9 mouse cellular contexts compared by ENCODE assay signal in the genomic region with DNA sequence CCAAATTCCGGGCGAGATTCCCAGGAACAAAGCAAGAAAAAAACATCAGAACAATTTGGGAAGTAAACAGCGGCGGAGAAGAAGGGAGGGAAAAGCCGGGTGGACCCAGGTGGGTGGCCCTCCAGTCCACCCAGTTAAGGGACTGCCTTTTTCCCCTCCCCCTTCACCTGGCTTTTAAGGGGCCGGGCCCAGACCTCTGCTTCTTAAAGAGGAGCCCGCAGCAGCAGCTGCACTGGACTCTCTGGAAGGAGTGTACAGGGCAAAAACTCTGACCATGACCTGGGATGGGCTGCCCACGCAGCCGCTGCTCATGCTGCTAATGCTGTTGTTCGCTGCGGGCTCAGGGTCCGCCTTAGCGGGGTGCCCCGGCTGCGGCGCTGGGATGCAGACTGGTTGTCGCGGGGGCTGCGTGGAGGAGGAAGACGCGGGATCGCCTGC. TPM values are rescaled to one million over a fixed set of nuclear protein-coding genes. Genes with fewer than 3 reads are reported as not detected.
DNase-seq lines count a peak whose midpoint lies in the region; ATAC-seq lines count a peak whose summit lies in the region.
"Had no signal": no experiment of that assay in that cellular context is flagged by ENCODE, and none has a peak within 500 bp of the region (broad histone marks: within the 10 kb centered on the region; RNA-seq: fewer than 3 reads in every experiment).

A gene (plus strand): TSS at position 89 of the 438 bp plus-strand sequence.

- H3K9ac ChIP-seq in kidney, embryonic 16.5 days (replicated peaks; ENCODE audit: low read length) = peak within 1 kb of the TSS; percentile 60
- H3K9ac ChIP-seq in heart, embryonic 13.5 days = peak within 1 kb of the TSS; percentile 69
- peak within 1 kb of the TSS; percentile 59 for H3K9ac ChIP-seq in limb, embryonic 13.5 days

- H3K27ac ChIP-seq in kidney, embryonic 16.5 days (ENCODE audit: low read length) = peak within 1 kb of the TSS; percentile 17
- H3K27ac ChIP-seq in brown adipose tissue, adult 24 weeks (replicated peaks; ENCODE audit: low read depth, low read length) = no peak within 1 kb of the TSS
- no peak within 1 kb of the TSS for H3K27ac ChIP-seq in heart, embryonic 13.5 days (replicated peaks)
- H3K27ac ChIP-seq in limb, embryonic 13.5 days = no peak within 1 kb of the TSS

- WGBS in kidney, embryonic 16.5 days = 5% methylated on average over 22 of the region's 22 CpGs
- 10% methylated on average over 22 of the region's 22 CpGs for WGBS in heart, embryonic 13.5 days
- WGBS in limb, embryonic 13.5 days = 3% methylated on average over 22 of the region's 22 CpGs

- ATAC-seq in kidney, embryonic 16.5 days (ENCODE audit: low FRiP score, low TSS enrichment) = peak; percentile 64
- ATAC-seq in heart, embryonic 13.5 days (ENCODE audit: extremely low read depth, insufficient number of reproducible peaks, low FRiP score, low TSS enrichment) = no peak
- ATAC-seq in limb, embryonic 13.5 days (ENCODE audit: low FRiP score, low read depth) = no peak

- H3K27me3 ChIP-seq in kidney, embryonic 16.5 days (ENCODE audit: insufficient read depth, low read length) = peaks cover 24% of the 10 kb centered on the region
- H3K27me3 ChIP-seq in heart, embryonic 13.5 days (replicated peaks) = peaks cover 43% of the 10 kb centered on the region
- peaks cover 28% of the 10 kb centered on the region for H3K27me3 ChIP-seq in limb, embryonic 13.5 days

- no peak for DNase-seq in kidney, postnatal 36 days
- DNase-seq in neural tube, embryonic 10.5 days (ENCODE audit: extremely low spot score, low spot score) = peak; percentile 28
- no peak for DNase-seq in embryo, embryonic 10.5 days (ENCODE audit: low spot score)
- no peak for DNase-seq in right cerebral cortex, postnatal 4 days

- H3K9me3 ChIP-seq in kidney, embryonic 16.5 days (ENCODE audit: low read length) = no peaks in the 10 kb centered on the region
- H3K9me3 ChIP-seq in heart, embryonic 13.5 days = no peaks in the 10 kb centered on the region
- no peaks in the 10 kb centered on the region for H3K9me3 ChIP-seq in limb, embryonic 13.5 days
- H3K9me3 ChIP-seq: G1E had no signal

- H3K36me3 ChIP-seq in kidney, embryonic 16.5 days (ENCODE audit: insufficient read depth, low read length) = no peaks in the 10 kb centered on the region
- no peaks in the 10 kb centered on the region for H3K36me3 ChIP-seq in heart, embryonic 13.5 days
- H3K36me3 ChIP-seq in limb, embryonic 13.5 days = no peaks in the 10 kb centered on the region
- H3K36me3 ChIP-seq: G1E had no signal

- H3K4me3 ChIP-seq in kidney, embryonic 16.5 days (ENCODE audit: low read length) = peak within 1 kb of the TSS; percentile 36
- H3K4me3 ChIP-seq in brown adipose tissue, adult 24 weeks (ENCODE audit: insufficient read depth, low read depth, low read length) = peak within 1 kb of the TSS; percentile 29
- H3K4me3 ChIP-seq in heart, embryonic 13.5 days = peak within 1 kb of the TSS; percentile 35
- H3K4me3 ChIP-seq in limb, embryonic 13.5 days = peak within 1 kb of the TSS; percentile 34

- H3K4me1 ChIP-seq in kidney, embryonic 16.5 days (ENCODE audit: insufficient read depth, low read length) = peaks cover 27% of the 10 kb centered on the region
- no peaks in the 10 kb centered on the region for H3K4me1 ChIP-seq in brown adipose tissue, adult 24 weeks (ENCODE audit: control insufficient read depth, insufficient read depth, insufficient read length, low read length)
- peaks cover 42% of the 10 kb centered on the region for H3K4me1 ChIP-seq in heart, embryonic 13.5 days
- H3K4me1 ChIP-seq in limb, embryonic 13.5 days = peaks cover 20% of the 10 kb centered on the region

- peak within 1 kb of the TSS; percentile 53 for H3K4me2 ChIP-seq in kidney, embryonic 16.5 days (replicated peaks; ENCODE audit: low read depth, low read length)
- H3K4me2 ChIP-seq in heart, embryonic 13.5 days = peak within 1 kb of the TSS; percentile 63
- peak within 1 kb of the TSS; percentile 63 for H3K4me2 ChIP-seq in limb, embryonic 13.5 days (replicated peaks)

RNA-seq across cellular contexts. Expression of the gene that starts here (rescaled TPM):
- 33.0 and 33.9 TPM in 2 replicates for polyA plus RNA-seq in kidney, embryonic 16.5 days (2015; fragmentation: Nextera tagmentation; extraction: Ambion mirVana)
- polyA plus RNA-seq in brown adipose tissue, adult 24 weeks (2012; ENCODE audit: insufficient read depth, insufficient read length, missing spikeins) = 30.2 and 52.1 TPM in 2 replicates
- polyA plus RNA-seq in heart, embryonic 13.5 days (2015; fragmentation: Nextera tagmentation; extraction: Ambion mirVana) = 3.5 and 3.7 TPM in 2 replicates
- polyA plus RNA-seq in limb, embryonic 13.5 days (2015; fragmentation: Nextera tagmentation; extraction: Ambion mirVana) = 3.9 and 4.4 TPM in 2 replicates
